Mouse (Mus musculus): ENCODE results near the gene Ola1. TPM values are rescaled to one million over a fixed set of nuclear protein-coding genes. Genes with fewer than 3 reads are reported as not detected.

The Ola1 gene
- total and polyA plus RNA-seq, 3 experiments = 47.1 to 180 (median 124) TPM

DNA sequence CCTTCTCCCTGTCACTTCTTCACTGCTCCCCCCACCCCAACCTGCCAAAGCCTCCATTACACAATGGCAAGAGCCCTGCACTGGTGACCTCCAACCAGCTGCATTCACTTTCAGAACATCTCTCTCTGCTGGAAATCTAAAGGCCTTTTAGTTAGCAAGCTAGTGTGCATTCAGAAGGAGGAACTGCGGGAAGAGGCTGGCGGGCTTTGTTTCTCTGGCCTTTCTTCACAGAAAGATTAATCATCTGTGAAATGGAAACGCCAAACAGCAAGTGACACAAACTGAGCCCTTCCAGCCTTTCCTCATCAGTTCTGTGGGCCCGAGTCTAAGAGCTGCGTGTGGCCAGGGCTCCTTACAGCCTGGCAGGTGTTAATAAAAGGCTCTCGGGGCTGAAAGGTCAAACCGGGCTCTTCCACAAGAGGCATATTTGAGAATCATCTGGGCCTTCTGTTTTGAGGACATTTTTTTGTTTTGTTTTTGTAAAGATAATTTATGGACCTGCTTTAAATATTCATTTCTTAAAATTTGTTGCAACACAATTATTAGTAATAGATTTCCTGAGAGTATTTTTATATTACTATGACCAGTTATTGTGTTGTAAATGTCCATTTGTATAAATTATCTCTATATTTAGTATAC lies 75.8 kb downstream of the Ola1 start:
- no peak for DNase-seq (ENCODE audit: low spot score)
- TF ChIP-seq TAL1 (conservative IDR thresholded peaks at IDR 0.05; ENCODE audit: low read depth, low read length) = no peak
- no peak for TF ChIP-seq POLR2AphosphoS5 (IDR thresholded peaks at IDR 0.05; ENCODE audit: insufficient replicate concordance, low read depth, low read length)
- TF ChIP-seq GATA1 (IDR thresholded peaks at IDR 0.05; ENCODE audit: borderline replicate concordance, low read length) = no peak
- TF ChIP-seq GATA2 (IDR thresholded peaks at IDR 0.05; ENCODE audit: borderline replicate concordance, low read depth, low read length) = no peak
- no peak for TF ChIP-seq CTCF (IDR thresholded peaks at IDR 0.05; ENCODE audit: low read depth, low read length)
- peaks cover 43% of the 10 kb centered on the region for H3K36me3 ChIP-seq (replicated peaks)
- no peaks in the 10 kb centered on the region for H3K27me3 ChIP-seq (ENCODE audit: insufficient read depth, low read length)
- H3K9me3 ChIP-seq (replicated peaks) = no peaks in the 10 kb centered on the region
- H3K4me1 ChIP-seq (ENCODE audit: insufficient read depth, low read depth, low read length) = peaks cover 6% of the 10 kb centered on the region
- no peak for ATAC-seq (ENCODE audit: extremely low read depth, insufficient number of reproducible peaks, low FRiP score, poor library complexity, severe bottlenecking)
- no peak overlapping the region for H3K4me3 ChIP-seq (ENCODE audit: low read depth, low read length)

DNA sequence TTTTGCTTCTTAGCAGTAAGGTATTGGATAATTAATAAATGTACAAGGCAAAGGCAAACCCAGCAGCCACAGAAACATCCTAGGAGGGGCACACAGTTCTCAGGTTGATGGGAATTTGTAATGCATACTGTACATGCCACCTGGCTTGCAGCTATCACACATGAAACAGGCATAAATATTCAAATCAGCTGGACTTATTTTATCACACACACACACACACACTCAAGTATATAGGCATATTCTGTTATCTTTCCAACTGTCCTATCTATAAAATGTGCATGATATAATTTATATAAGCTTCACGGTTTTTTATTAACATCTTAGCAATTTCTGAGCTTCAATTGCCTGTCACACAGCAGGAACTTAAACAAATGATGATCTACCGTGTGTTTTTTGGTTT lies 85.8 kb downstream of the Ola1 start:
- DNase-seq (ENCODE audit: low spot score) = no peak

DNA sequence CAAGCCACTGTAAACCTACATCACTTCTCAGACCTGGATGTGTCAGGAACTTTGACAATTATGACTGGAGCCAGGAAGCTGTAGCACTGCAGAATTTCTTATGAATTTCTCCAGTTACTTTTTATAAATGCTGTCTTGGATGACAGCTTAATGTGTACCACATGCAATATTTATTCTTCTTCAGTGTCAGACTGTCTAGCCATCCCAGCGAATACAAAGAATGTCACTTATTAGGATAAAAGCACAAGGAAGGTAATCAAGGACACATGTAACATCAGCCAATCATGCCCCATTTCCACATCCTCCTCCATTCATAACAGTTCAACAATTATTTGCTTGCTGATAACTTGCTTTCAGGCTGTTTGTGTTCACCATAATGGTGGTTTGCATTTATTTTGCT lies 91.0 kb downstream of the Ola1 start:
- ATAC-seq (ENCODE audit: extremely low read depth, insufficient number of reproducible peaks, low FRiP score, poor library complexity, severe bottlenecking) (no peak), DNase-seq (ENCODE audit: low spot score) (no peak)
- no peak for TF ChIP-seq POLR2AphosphoS5 (IDR thresholded peaks at IDR 0.05; ENCODE audit: insufficient replicate concordance, low read depth, low read length)
- no peak for TF ChIP-seq CTCF (IDR thresholded peaks at IDR 0.05; ENCODE audit: low read depth, low read length)
- no peak for TF ChIP-seq GATA2 (IDR thresholded peaks at IDR 0.05; ENCODE audit: borderline replicate concordance, low read depth, low read length)
- TF ChIP-seq TAL1 (conservative IDR thresholded peaks at IDR 0.05; ENCODE audit: low read depth, low read length) = no peak
- no peak for TF ChIP-seq GATA1 (IDR thresholded peaks at IDR 0.05; ENCODE audit: borderline replicate concordance, low read length)
- H3K27me3 ChIP-seq (ENCODE audit: insufficient read depth, low read length) = no peaks in the 10 kb centered on the region
- H3K4me1 ChIP-seq (ENCODE audit: insufficient read depth, low read depth, low read length) = peaks cover 10% of the 10 kb centered on the region
- no peaks in the 10 kb centered on the region for H3K9me3 ChIP-seq (replicated peaks)
- H3K4me3 ChIP-seq (ENCODE audit: low read depth, low read length) = no peak overlapping the region
- H3K36me3 ChIP-seq (replicated peaks) = peaks cover 24% of the 10 kb centered on the region

More for the DNA sequence above, 85.8 kb downstream of the Ola1 start:
- no peak for ATAC-seq (ENCODE audit: extremely low read depth, insufficient number of reproducible peaks, low FRiP score, poor library complexity, severe bottlenecking)
- no peaks in the 10 kb centered on the region for H3K9me3 ChIP-seq (replicated peaks)
- peaks cover 30% of the 10 kb centered on the region for H3K36me3 ChIP-seq (replicated peaks)
- no peak overlapping the region for H3K4me3 ChIP-seq (ENCODE audit: low read depth, low read length)
- H3K27me3 ChIP-seq (ENCODE audit: insufficient read depth, low read length) = no peaks in the 10 kb centered on the region
- H3K4me1 ChIP-seq (ENCODE audit: insufficient read depth, low read depth, low read length) = no peaks in the 10 kb centered on the region
- TF ChIP-seq GATA2 (IDR thresholded peaks at IDR 0.05; ENCODE audit: borderline replicate concordance, low read depth, low read length) (no peak), CTCF (IDR thresholded peaks at IDR 0.05; ENCODE audit: low read depth, low read length) (no peak), GATA1 (IDR thresholded peaks at IDR 0.05; ENCODE audit: borderline replicate concordance, low read length) (no peak), TAL1 (conservative IDR thresholded peaks at IDR 0.05; ENCODE audit: low read depth, low read length) (no peak)

DNA sequence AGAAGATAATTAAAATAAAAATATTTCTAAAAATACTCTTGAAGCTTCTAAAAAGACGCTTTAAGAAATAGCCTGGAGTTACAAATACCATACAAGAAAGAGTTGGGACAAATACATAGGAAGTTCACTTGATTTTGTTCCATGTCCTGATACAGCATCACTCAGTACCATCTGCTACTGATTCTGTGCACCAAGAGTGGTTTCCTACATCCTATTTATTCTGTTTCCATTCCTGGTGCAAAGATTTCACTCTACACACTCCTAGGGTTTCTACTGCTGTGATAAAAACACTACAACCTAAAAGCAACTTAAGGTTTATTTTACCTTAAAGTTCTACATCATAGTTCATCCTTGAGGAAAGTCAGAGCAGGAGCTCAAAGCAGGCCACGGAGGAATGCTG lies 99.9 kb downstream of the Ola1 start:
- Histone ChIP-seq H3K9me3 (replicated peaks) (no peaks in the 10 kb centered on the region), H3K36me3 (replicated peaks) (peaks cover 37% of the 10 kb centered on the region), H3K4me3 (ENCODE audit: low read depth, low read length) (no peak overlapping the region), H3K4me1 (ENCODE audit: insufficient read depth, low read depth, low read length) (no peaks in the 10 kb centered on the region), H3K27me3 (ENCODE audit: insufficient read depth, low read length) (no peaks in the 10 kb centered on the region)
- DNase-seq (ENCODE audit: low spot score) (no peak), ATAC-seq (ENCODE audit: extremely low read depth, insufficient number of reproducible peaks, low FRiP score, poor library complexity, severe bottlenecking) (no peak)
- no peak for TF ChIP-seq GATA1 (IDR thresholded peaks at IDR 0.05; ENCODE audit: borderline replicate concordance, low read length)
- TF ChIP-seq CTCF (IDR thresholded peaks at IDR 0.05; ENCODE audit: low read depth, low read length) = no peak
- no peak for TF ChIP-seq POLR2AphosphoS5 (IDR thresholded peaks at IDR 0.05; ENCODE audit: insufficient replicate concordance, low read depth, low read length)
- no peak for TF ChIP-seq TAL1 (conservative IDR thresholded peaks at IDR 0.05; ENCODE audit: low read depth, low read length)
- no peak for TF ChIP-seq GATA2 (IDR thresholded peaks at IDR 0.05; ENCODE audit: borderline replicate concordance, low read depth, low read length)

DNA sequence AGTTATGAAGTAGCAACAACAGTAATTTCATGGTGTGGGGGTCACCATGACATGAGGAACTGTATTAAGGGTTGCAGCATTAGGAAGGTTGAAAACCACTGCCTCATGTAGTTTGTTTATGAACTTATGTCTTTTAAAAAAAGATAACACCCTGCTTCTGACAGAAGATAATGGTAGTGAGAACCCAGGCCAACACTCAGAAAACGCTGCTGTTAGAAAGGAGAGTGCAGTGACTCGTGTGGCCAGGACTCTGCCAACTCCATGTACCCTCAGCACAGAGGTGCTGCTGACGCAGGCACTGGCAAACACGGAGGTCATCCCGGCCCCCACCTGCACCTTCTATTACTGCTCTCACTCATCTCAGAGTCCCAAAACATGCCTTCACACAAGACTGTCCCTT lies 111.6 kb downstream of the Ola1 start:
- no peak for DNase-seq (ENCODE audit: low spot score)
- Histone ChIP-seq H3K9me3 (replicated peaks) (no peaks in the 10 kb centered on the region), H3K4me1 (ENCODE audit: insufficient read depth, low read depth, low read length) (no peaks in the 10 kb centered on the region; the same call in 1 of the 2 replicates), H3K4me3 (ENCODE audit: low read depth, low read length) (no peak overlapping the region), H3K27me3 (ENCODE audit: insufficient read depth, low read length) (no peaks in the 10 kb centered on the region), H3K36me3 (replicated peaks) (peaks cover 48% of the 10 kb centered on the region)
- ATAC-seq (ENCODE audit: extremely low read depth, insufficient number of reproducible peaks, low FRiP score, poor library complexity, severe bottlenecking) = no peak
- TF ChIP-seq TAL1 (conservative IDR thresholded peaks at IDR 0.05; ENCODE audit: low read depth, low read length) (no peak), CTCF (IDR thresholded peaks at IDR 0.05; ENCODE audit: low read depth, low read length) (no peak), GATA2 (IDR thresholded peaks at IDR 0.05; ENCODE audit: borderline replicate concordance, low read depth, low read length) (no peak), GATA1 (IDR thresholded peaks at IDR 0.05; ENCODE audit: borderline replicate concordance, low read length) (no peak), POLR2AphosphoS5 (IDR thresholded peaks at IDR 0.05; ENCODE audit: insufficient replicate concordance, low read depth, low read length) (no peak)

DNA sequence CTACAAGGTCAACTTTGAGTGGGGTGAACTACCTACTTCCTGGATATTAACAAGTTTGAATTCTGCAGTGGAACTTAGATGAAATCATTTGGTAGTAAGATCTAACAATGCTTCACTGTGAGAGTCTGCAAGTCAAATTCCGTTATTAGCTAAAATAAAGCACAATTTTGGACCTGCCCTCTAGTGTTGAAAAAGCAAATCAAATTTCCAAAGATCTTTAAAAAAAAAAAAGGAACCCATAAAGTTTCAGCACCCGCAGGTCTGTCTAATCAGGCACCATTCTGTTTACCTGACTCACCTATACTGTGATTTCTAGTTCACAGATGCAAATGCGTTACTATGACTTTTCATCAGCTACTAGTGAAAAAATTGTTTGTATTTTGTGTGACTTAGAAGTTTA lies 122.2 kb downstream of the Ola1 start:
- no peaks in the 10 kb centered on the region for H3K27me3 ChIP-seq (ENCODE audit: insufficient read depth, low read length)
- ATAC-seq (ENCODE audit: extremely low read depth, insufficient number of reproducible peaks, low FRiP score, poor library complexity, severe bottlenecking) (no peak), DNase-seq (ENCODE audit: low spot score) (no peak)
- no peak overlapping the region for H3K4me3 ChIP-seq (ENCODE audit: low read depth, low read length)
- peaks cover 43% of the 10 kb centered on the region for H3K36me3 ChIP-seq (replicated peaks)
- no peaks in the 10 kb centered on the region for H3K9me3 ChIP-seq (replicated peaks)
- TF ChIP-seq TAL1 (conservative IDR thresholded peaks at IDR 0.05; ENCODE audit: low read depth, low read length) = no peak
- no peak for TF ChIP-seq CTCF (IDR thresholded peaks at IDR 0.05; ENCODE audit: low read depth, low read length)
- no peak for TF ChIP-seq GATA2 (IDR thresholded peaks at IDR 0.05; ENCODE audit: borderline replicate concordance, low read depth, low read length)
- no peak for TF ChIP-seq GATA1 (IDR thresholded peaks at IDR 0.05; ENCODE audit: borderline replicate concordance, low read length)
- TF ChIP-seq POLR2AphosphoS5 (IDR thresholded peaks at IDR 0.05; ENCODE audit: insufficient replicate concordance, low read depth, low read length) = no peak
- H3K4me1 ChIP-seq (ENCODE audit: insufficient read depth, low read depth, low read length) = peaks cover 27% of the 10 kb centered on the region
